Mouse (Mus musculus) olfactory bulb, adult 2 months (tissue): ENCODE measurements around the gene Plekhg1.

ENCODE experiments used
- CTCF ChIP-seq: fragments of 200-500 bp; IDR thresholded peaks from 2 replicates; pipeline ENCODE4 v1.5.1; 2012; ENCODE audit warnings: low read depth, mild to moderate bottlenecking, low read length, moderate library complexity; ENCODE audit not compliant: insufficient read depth
- POLR2A ChIP-seq: fragments of 200-500 bp; IDR thresholded peaks from 2 replicates; pipeline ENCODE4 v1.6.1; 2012; ENCODE audit warnings: mild to moderate bottlenecking, low read depth, low read length, moderate library complexity; ENCODE audit not compliant: insufficient read depth

DNA sequence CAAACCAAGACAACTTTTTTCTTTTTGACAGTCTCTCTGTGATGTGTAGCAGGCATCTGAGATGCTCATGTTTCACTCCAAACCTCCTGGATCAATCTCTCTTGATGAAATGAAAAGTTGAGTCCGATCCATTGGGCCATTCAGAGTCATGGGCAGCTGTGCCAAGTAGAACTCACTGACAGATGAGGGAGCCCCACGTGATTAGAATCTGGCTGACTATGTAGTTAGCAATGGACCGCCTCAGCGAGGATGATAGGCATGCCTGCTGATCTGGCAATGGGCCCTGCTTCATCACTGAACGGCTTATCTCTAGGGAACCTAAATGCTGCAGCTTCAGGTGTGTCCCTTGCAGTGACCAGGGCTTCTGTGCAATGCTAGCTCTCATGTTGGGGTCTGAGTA lies 3.7 kb downstream of the Plekhg1 start:
- TF ChIP-seq POLR2A (no peak), CTCF (no peak)
